Mouse (Mus musculus) myocyte (in vitro differentiated cells): ENCODE measurements around the gene Gucy2g.

Experiments
- CEBPB ChIP-seq: IDR thresholded peaks from 2 replicates; pipeline ENCODE4 v1.6.1; 2011; ENCODE audit warnings: mild to moderate bottlenecking, moderate library complexity; ENCODE audit not compliant: poor library complexity, insufficient read depth, severe bottlenecking
- E2F4 ChIP-seq: IDR thresholded peaks from one replicate; pipeline ENCODE4 v1.6.1; 2011; ENCODE audit warnings: mild to moderate bottlenecking, control low read depth, moderate library complexity; ENCODE audit not compliant: insufficient read depth
- MAX ChIP-seq: IDR thresholded peaks from one replicate; pipeline ENCODE4 v1.6.1; 2011; ENCODE audit warnings: low read depth, mild to moderate bottlenecking, control low read depth
- MYOG ChIP-seq, 3 experiments: IDR thresholded peaks; one replicate each; pipeline ENCODE4 v1.6.1; 2011; ENCODE audit warnings: control low read depth in 2 of 3, low read depth in 2 of 3, mild to moderate bottlenecking in 2 of 3; ENCODE audit not compliant: insufficient read length in 2 of 3, control insufficient read depth in 1 of 3, insufficient read depth in 1 of 3
- POLR2A ChIP-seq: IDR thresholded peaks from one replicate; pipeline ENCODE4 v1.6.1; 2011; ENCODE audit warnings: low read depth, mild to moderate bottlenecking, control low read depth, moderate library complexity; ENCODE audit not compliant: insufficient read length
- POLR2AphosphoS2 ChIP-seq: IDR thresholded peaks from one replicate; pipeline ENCODE4 v1.6.1; 2011; ENCODE audit warnings: low read depth, control low read depth; ENCODE audit not compliant: insufficient read length
- SRF ChIP-seq: IDR thresholded peaks from one replicate; pipeline ENCODE4 v1.6.1; 2011; ENCODE audit warnings: low read depth; ENCODE audit not compliant: control insufficient read depth, insufficient read length
- TCF12 ChIP-seq: IDR thresholded peaks from one replicate; pipeline ENCODE4 v1.6.1; 2011; ENCODE audit warnings: mild to moderate bottlenecking, control low read depth; ENCODE audit not compliant: poor library complexity, insufficient read depth, severe bottlenecking
- TCF3 ChIP-seq: IDR thresholded peaks from one replicate; pipeline ENCODE4 v1.6.1; 2011; ENCODE audit warnings: low read depth, control low read depth; ENCODE audit not compliant: insufficient read length
- USF1 ChIP-seq: IDR thresholded peaks from one replicate; pipeline ENCODE4 v1.6.1; 2011; ENCODE audit warnings: low read depth, mild to moderate bottlenecking, control low read depth, moderate library complexity

GRCm38 (mm10) chr19:55222268-55222667 is 18.8 kb downstream of the Gucy2g start:
- TF ChIP-seq TCF12: no peak
- TF ChIP-seq POLR2A: no peak
- no peak for TF ChIP-seq USF1
- no peak for TF ChIP-seq POLR2AphosphoS2
- no peak for TF ChIP-seq MAX
- no peak for TF ChIP-seq CEBPB
- TF ChIP-seq TCF3: no peak
- no peak for TF ChIP-seq SRF
- no peak for TF ChIP-seq E2F4
- TF ChIP-seq MYOG (IDR thresholded peaks at IDR 0.05; ENCODE audit: control insufficient read depth in 1 of 3, insufficient read depth in 1 of 3, insufficient read length in 2 of 3, low read depth in 2 of 3): no peak
